Comparison of ENCODE assay signal across 8 mouse cellular contexts in the genomic region with DNA sequence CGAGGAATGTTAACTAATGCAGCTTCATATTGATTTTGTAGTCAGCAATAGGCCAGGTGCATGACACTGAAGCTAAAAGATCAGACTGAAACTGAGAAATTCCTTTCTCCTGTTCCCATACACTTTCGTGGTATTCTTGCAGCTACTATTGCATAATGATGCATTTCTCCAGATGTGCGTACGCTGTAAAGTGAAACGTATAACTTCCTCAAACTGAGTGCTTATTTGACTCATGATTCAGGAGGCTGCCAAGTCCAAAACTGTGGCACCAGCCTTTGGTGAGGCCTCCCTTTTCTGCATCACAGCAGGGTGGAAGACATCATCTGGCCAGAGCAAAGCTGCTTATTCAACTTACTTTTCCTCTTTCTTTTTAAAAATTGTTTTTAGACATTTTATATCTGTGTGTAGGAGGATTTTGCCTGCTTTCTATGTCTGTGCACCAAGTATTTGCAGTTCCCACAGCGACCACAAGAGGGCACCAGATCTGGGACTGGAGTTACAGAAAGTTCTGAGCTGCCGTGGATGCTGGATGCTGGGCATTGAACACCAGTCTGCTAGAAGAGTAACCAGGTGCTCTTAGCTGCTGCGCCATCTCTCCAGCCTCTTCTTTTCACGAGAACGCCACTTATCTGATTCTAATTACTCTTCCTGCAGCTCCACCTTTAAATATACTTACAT.
DNase-seq lines count a peak whose midpoint lies in the region; ATAC-seq and TF ChIP-seq lines count a peak whose summit lies in the region.

No protein-coding gene starts in this region.

- peaks cover 0 to 2% of the 10 kb centered on the region in 2 experiments; a peak in 1 of 4 replicates for H3K4me1 ChIP-seq in MEL (ENCODE audit: control insufficient read depth in 1 of 2, insufficient read depth in 2 of 2, low read length in 2 of 2)
- no peaks in the 10 kb centered on the region for H3K4me1 ChIP-seq in liver, embryonic 11.5 days (replicated peaks; ENCODE audit: control insufficient read depth, insufficient read depth, low read length)

- TF ChIP-seq RAD21 in MEL (IDR thresholded peaks at IDR 0.05; ENCODE audit: low read depth, low read length), result peak; percentile 43

- no peaks in the 10 kb centered on the region for H3K9me3 ChIP-seq in MEL (replicated peaks; ENCODE audit: insufficient read depth, low read length)
- no peaks in the 10 kb centered on the region for H3K9me3 ChIP-seq in liver, embryonic 11.5 days (ENCODE audit: control insufficient read depth, low read length)

- H3K4me2 ChIP-seq in liver, embryonic 11.5 days, result no peak overlapping the region

- no peak overlapping the region for H3K4me3 ChIP-seq in MEL (ENCODE audit: control insufficient read depth in 1 of 2, insufficient read depth in 1 of 2, low read depth in 2 of 2, low read length in 2 of 2)
- H3K4me3 ChIP-seq in liver, embryonic 11.5 days (ENCODE audit: low read depth, low read length), result no peak overlapping the region

- TF ChIP-seq EP300 in MEL (IDR thresholded peaks at IDR 0.05; ENCODE audit: low read depth in 1 of 2, low read length in 2 of 2), result no peak

- no peaks in the 10 kb centered on the region for H3K27me3 ChIP-seq in MEL (ENCODE audit: control insufficient read depth in 1 of 2, insufficient read depth in 2 of 2, low read length in 2 of 2)
- no peaks in the 10 kb centered on the region for H3K27me3 ChIP-seq in liver, embryonic 11.5 days (replicated peaks; ENCODE audit: control insufficient read depth, insufficient read depth, low read length)

- no peak for TF ChIP-seq POLR2A in MEL (IDR thresholded peaks at IDR 0.05; ENCODE audit: control insufficient read depth in 1 of 2, insufficient read depth in 1 of 2, low read depth in 1 of 2, low read length in 2 of 2, poor library complexity in 1 of 2)

- 25% methylated on average over 10 of the region's 10 CpGs for WGBS in liver, embryonic 11.5 days

- no peak overlapping the region for H3K9ac ChIP-seq in MEL (ENCODE audit: control insufficient read depth, low read depth, low read length, poor library complexity, severe bottlenecking)
- H3K9ac ChIP-seq in liver, embryonic 11.5 days (ENCODE audit: low read depth, low read length), result no peak overlapping the region

- no peaks in the 10 kb centered on the region for H3K36me3 ChIP-seq in MEL (ENCODE audit: control insufficient read depth in 1 of 2, insufficient read depth in 2 of 2, low read length in 2 of 2)
- no peaks in the 10 kb centered on the region for H3K36me3 ChIP-seq in liver, embryonic 11.5 days (ENCODE audit: control insufficient read depth, insufficient read depth, low read length)

- no peak for ATAC-seq in liver, embryonic 11.5 days (replicated peaks; ENCODE audit: low FRiP score)

- no peak overlapping the region for H3K27ac ChIP-seq in MEL (ENCODE audit: control insufficient read depth, low read depth, low read length)
- no peak overlapping the region for H3K27ac ChIP-seq in liver, embryonic 11.5 days (ENCODE audit: low read depth, low read length)

- DNase-seq in 416B (ENCODE audit: low read depth) (peak; percentile 75), MEL (ENCODE audit: low read depth, low spot score) (peak; percentile 79)
- peak; percentile 68 to 76 for DNase-seq in cerebellum, adult 18-20 months
- DNase-seq in frontal cortex, postnatal 14 days (ENCODE audit: low spot score in 2 of 2), result peak; percentile 61 to 84
- peak; percentile 47 to 85 for DNase-seq in kidney, adult 8-10 months
- DNase-seq in liver, embryonic 11.5 days (ENCODE audit: low spot score), result peak; percentile 54
- DNase-seq in retina, postnatal 7 days (ENCODE audit: low read depth, low spot score), result peak; percentile 56
- peak; percentile 39 to 74 for DNase-seq in urinary bladder, adult 18-20 months (ENCODE audit: low spot score in 2 of 2)

- TF ChIP-seq CTCF in MEL (IDR thresholded peaks at IDR 0.05 in 2 of 3, conservative IDR thresholded peaks at IDR 0.05 in 1 of 3; ENCODE audit: control insufficient read depth in 1 of 3, insufficient read depth in 1 of 3, low read depth in 2 of 3, low read length in 3 of 3, poor library complexity in 1 of 3, severe bottlenecking in 1 of 3), result peak; percentile 83 to 88 (median 84)

- H3K79me2 ChIP-seq in MEL (ENCODE audit: control insufficient read depth, insufficient read depth, low read length, poor library complexity), result no peaks in the 10 kb centered on the region

TF ChIP-seq in MEL, 35 proteins besides CTCF, POLR2A, EP300 and RAD21:
- no peak for TF ChIP-seq MAZ (IDR thresholded peaks at IDR 0.05; ENCODE audit: low read depth, low read length)
- TF ChIP-seq ZNF384 (IDR thresholded peaks at IDR 0.05; ENCODE audit: low read depth, low read length), result no peak
- no peak for TF ChIP-seq MAX (IDR thresholded peaks at IDR 0.05; ENCODE audit: low read length)
- TF ChIP-seq BHLHE40 (IDR thresholded peaks at IDR 0.05; ENCODE audit: borderline replicate concordance, low read depth, low read length), result no peak
- TF ChIP-seq GABPA (IDR thresholded peaks at IDR 0.05; ENCODE audit: low read depth, low read length), result no peak
- no peak for TF ChIP-seq ZMIZ1 (IDR thresholded peaks at IDR 0.05; ENCODE audit: low read depth, low read length)
- TF ChIP-seq TCF12 (IDR thresholded peaks at IDR 0.05; ENCODE audit: low read depth, low read length), result 0 out of 2 replicates have a peak, but pooled peaks have one; percentile 7
- TF ChIP-seq ZC3H11A (IDR thresholded peaks at IDR 0.05; ENCODE audit: low read depth, low read length), result peak; percentile 22; the same call in 1 of the 2 replicates
- TF ChIP-seq SMC3 (IDR thresholded peaks at IDR 0.05; ENCODE audit: low read depth, low read length), result peak; percentile 78
